Mouse (Mus musculus) thymus, adult 2 months (tissue): ENCODE results near the gene Ttc39b. TPM values are rescaled to one million over a fixed set of nuclear protein-coding genes. Genes with fewer than 3 reads are reported as not detected.

ENCODE experiments used
- DNase-seq: peaks from one replicate; pipeline ENCODE4 v3.0.0; 2021
- H3K27ac ChIP-seq: fragments of 200-500 bp; 2 replicates; pipeline ENCODE4 v1.5.1; 2012; ENCODE audit warnings: low read length, control low read depth; ENCODE audit not compliant: control insufficient read depth, insufficient read depth
- H3K27me3 ChIP-seq: fragments of 200-500 bp; 2 replicates; pipeline ENCODE4 v1.6.1; 2012; ENCODE audit warnings: mild to moderate bottlenecking, low read length, moderate library complexity, mixed read lengths; ENCODE audit not compliant: control insufficient read depth, insufficient read depth
- H3K36me3 ChIP-seq: fragments of 200-500 bp; 2 replicates; pipeline ENCODE4 v1.6.1; 2012; ENCODE audit warnings: mild to moderate bottlenecking, low read length, moderate library complexity; ENCODE audit not compliant: control insufficient read depth, insufficient read depth
- H3K4me1 ChIP-seq: fragments of 200-500 bp; replicated peaks from 2 replicates; pipeline ENCODE4 v1.6.1; 2012; ENCODE audit warnings: low read length; ENCODE audit not compliant: control insufficient read depth, insufficient read depth
- H3K4me3 ChIP-seq: fragments of 200-500 bp; 2 replicates; pipeline ENCODE4 v1.5.1; 2012; ENCODE audit warnings: mild to moderate bottlenecking, low read length, control low read depth, moderate library complexity; ENCODE audit not compliant: control insufficient read depth, insufficient read depth
- CTCF ChIP-seq: fragments of 200-500 bp; IDR thresholded peaks from 2 replicates; pipeline ENCODE4 v1.5.1; 2012; ENCODE audit warnings: mild to moderate bottlenecking, control low read depth, low read length, moderate library complexity, borderline replicate concordance; ENCODE audit not compliant: control insufficient read depth, poor library complexity, insufficient read depth; ENCODE audit errors: extremely low read depth
- POLR2A ChIP-seq: fragments of 200-500 bp; IDR thresholded peaks from 2 replicates; pipeline ENCODE4 v1.6.1; 2012; ENCODE audit warnings: mild to moderate bottlenecking, low read length, control low read depth, moderate library complexity; ENCODE audit not compliant: control insufficient read depth, poor library complexity, insufficient read depth; ENCODE audit errors: extremely low read depth
- WGBS: fragments of 180-500 bp; shearing (Covaris S2); methylation state at CpG from one replicate; pipeline ENCODE4 v1.1.7; 2018; 5-methylcytosine and 5-hydroxymethylcytosine counted together
- polyA plus RNA-seq: library from polyadenylated mRNA; depleted of rRNA; stranded (reverse); fragments of >200 nt; gene quantifications from 2 replicates; pipeline ENCODE4 v1.2.3, GENCODE M21; 2012

The Ttc39b gene
- polyA plus RNA-seq, 1 experiment, result 2.5 TPM

DNA sequence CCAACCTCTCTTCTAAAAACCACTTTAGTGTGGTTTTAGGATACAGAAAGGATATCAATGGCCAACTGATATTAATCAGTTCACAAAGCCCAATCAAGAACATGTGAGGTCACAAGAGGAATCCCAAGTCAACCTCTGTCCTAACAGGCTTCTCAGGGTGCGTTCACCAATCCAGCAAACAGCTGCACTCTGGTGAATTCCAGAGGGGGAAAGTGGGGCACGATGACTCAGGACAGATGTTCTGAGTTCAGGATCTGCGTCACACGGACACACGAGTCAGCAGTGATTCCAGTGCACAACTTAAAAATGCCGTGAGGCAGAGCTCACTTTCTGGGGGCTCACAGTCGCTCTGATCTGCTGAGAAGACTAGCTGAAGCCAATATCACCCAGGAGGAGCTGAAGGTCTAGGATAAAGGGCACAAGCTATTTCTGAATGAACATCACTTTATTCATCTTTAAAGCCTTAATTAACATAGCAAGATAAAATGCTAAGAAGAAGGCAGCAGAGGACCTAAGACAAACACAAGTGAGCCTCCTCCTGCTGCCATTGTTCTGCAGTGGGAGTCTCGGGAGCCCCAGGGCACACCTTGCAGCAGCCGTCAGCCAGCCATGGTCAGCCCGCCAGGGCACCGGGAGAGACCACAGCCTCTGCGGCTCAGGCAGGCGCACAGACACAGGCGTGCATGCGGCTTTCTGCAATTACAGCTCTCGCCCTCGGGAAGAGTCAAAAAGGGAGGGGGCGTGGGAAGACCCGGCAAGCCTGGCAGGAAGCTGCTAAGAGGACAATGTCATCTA, 39.9 kb downstream of the Ttc39b start:
- 29% methylated on average over 19 of the region's 19 CpGs for WGBS
- Histone ChIP-seq H3K4me1 (no peaks in the 10 kb centered on the region; the same call in 1 of the 2 replicates), H3K27ac (no peak overlapping the region), H3K27me3 (0 out of 2 replicates have a peak, but pooled peaks cover 5% of the 10 kb centered on the region), H3K36me3 (no peaks in the 10 kb centered on the region), H3K4me3 (no peak overlapping the region)
- DNase-seq, result no peak
- TF ChIP-seq CTCF (no peak), POLR2A (no peak)

DNA sequence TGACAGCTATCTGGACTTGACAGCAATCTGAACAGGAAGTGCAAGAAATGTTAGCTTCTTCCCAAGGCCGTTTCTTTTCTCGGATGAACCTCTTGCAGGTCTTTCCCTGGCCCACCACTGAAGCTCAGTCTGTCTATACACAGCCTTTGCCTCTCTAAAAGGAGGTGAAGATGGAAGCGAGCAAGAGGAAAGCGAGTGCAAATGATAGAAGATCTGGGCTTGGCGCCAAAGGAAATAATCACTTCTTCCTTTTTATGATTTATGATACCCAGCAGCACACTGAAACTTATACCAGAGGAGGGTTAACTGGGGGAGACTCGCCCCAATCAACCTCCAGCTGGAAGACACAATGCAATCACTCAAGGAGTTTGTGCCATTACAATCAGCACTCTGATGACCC, 41.6 kb downstream of the Ttc39b start:
- TF ChIP-seq POLR2A (no peak), CTCF (no peak)
- no peak for DNase-seq
- Histone ChIP-seq H3K4me3 (no peak overlapping the region), H3K27ac (no peak overlapping the region), H3K4me1 (no peaks in the 10 kb centered on the region; the same call in 1 of the 2 replicates), H3K36me3 (no peaks in the 10 kb centered on the region), H3K27me3 (0 out of 2 replicates have a peak, but pooled peaks cover 5% of the 10 kb centered on the region)
- WGBS, result 3% methylated on average over 6 of the region's 6 CpGs

DNA sequence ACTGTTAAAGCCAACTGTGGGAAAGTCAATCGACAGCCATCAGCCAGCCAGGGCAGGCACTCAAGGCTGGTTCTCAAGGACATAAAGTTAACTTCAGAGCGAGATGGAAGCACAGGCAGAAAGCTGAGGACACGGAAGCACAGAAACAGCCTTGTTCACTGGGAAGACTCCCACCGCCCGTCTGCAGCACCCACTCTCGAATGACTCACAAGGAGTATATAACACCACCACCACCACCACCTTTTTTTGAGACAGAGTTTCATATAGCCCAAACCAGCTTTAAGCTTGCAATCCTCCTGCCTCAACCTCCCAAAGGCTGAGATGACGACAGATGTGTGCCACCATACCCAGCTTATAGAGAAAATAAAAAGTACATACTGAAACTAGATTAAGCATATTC, 44.8 kb downstream of the Ttc39b start:
- Histone ChIP-seq H3K4me3 (no peak overlapping the region), H3K27me3 (0 out of 2 replicates have a peak, but pooled peaks cover 5% of the 10 kb centered on the region), H3K27ac (no peak overlapping the region), H3K4me1 (no peaks in the 10 kb centered on the region; the same call in 1 of the 2 replicates), H3K36me3 (no peaks in the 10 kb centered on the region)
- 96% methylated on average over 7 of the region's 7 CpGs for WGBS
- TF ChIP-seq CTCF (no peak), POLR2A (no peak)
- no peak for DNase-seq

DNA sequence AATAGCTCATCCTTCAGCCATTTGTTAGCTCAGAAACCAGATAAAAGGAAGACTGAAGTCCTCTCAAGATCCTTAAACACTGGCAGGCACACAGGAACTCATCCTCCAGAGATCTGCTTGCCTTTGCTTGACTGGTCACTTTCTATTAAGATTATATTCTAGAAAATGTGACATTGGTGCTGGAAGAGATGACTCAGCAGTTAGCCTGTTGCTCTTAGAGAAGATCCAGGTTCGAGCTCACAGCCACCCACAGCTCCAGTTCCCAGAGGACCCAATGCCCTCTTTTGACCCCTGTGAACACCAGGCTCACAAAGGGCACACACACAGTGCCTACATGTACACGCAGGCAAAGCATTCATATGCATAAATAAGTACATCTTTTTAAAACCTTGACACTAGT, 49.8 kb downstream of the Ttc39b start:
- H3K4me1 ChIP-seq, result peaks cover 9% of the 10 kb centered on the region
- no peaks in the 10 kb centered on the region for H3K36me3 ChIP-seq
- H3K27ac ChIP-seq, result no peak overlapping the region
- H3K27me3 ChIP-seq, result no peaks in the 10 kb centered on the region
- TF ChIP-seq CTCF, result no peak
- TF ChIP-seq POLR2A, result no peak
- 46% methylated on average over 2 of the region's 2 CpGs for WGBS
- no peak for DNase-seq
- no peak overlapping the region for H3K4me3 ChIP-seq

DNA sequence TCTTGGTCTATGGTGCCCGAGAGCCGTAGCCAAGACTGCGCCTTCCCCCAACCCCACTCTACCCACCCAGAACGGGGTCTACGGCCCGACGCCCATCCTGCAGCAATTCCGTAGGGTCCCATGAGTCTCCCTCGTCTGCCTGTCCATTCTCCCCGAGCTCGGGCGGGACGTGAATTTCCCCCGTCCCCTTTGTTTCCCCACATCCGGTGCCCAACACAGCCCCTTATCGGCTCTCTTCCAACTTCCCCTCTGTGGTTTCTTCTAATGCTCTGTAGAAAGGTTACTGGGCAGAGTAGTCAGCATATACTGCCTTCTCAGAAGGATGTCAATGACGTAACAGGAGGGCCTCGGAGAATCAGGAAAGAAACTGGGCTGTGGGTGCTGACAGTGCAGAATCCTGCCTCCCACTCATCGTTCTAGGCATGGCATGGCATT, 50.4 kb downstream of the Ttc39b start:
- TF ChIP-seq CTCF, result no peak
- no peak for TF ChIP-seq POLR2A
- Histone ChIP-seq H3K36me3 (no peaks in the 10 kb centered on the region), H3K4me3 (no peak overlapping the region), H3K4me1 (peaks cover 9% of the 10 kb centered on the region), H3K27ac (no peak overlapping the region), H3K27me3 (no peaks in the 10 kb centered on the region)
- WGBS, result 3% methylated on average over 19 of the region's 19 CpGs
- DNase-seq, result no peak

DNA sequence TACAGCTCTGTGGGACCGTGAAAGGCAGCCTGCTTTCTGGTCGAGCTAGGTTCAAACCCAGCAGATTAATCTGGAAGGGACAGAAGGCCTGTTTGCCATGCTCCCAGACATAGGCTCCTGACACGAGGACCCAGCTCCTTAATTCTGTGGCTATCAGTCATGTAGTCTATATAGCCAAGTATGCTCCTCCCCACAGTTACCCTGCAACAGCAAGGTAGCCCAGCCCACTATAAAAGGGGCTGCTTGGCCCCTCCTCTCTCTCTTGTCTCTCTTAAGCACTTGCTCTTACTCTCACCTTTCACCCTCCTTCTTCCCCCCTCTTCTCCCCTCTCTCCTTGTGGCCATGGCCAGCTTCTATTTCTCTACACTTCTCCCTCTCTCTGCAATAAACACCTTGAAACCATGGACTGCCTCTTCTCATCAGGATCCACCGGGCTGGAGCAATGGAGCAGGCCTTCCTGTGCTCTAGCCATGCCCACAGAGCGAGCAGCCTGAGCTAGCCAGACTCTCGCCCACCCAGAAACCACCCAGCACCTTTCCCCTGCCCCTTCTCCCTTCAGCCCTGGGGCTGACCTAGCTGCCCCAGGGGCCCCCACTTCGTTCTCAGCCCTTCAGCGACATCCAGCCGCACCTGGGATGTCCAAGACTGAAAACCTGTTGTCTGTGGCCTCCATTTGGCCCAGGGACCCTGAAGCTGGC, 51.0 kb downstream of the Ttc39b start:
- no peak for DNase-seq
- Histone ChIP-seq H3K4me1 (peaks cover 9% of the 10 kb centered on the region), H3K4me3 (no peak overlapping the region), H3K36me3 (no peaks in the 10 kb centered on the region), H3K27me3 (no peaks in the 10 kb centered on the region), H3K27ac (no peak overlapping the region)
- TF ChIP-seq CTCF, result no peak
- TF ChIP-seq POLR2A, result no peak
- 46% methylated on average over 9 of the region's 9 CpGs for WGBS
